Mouse (Mus musculus): ENCODE results near the gene Dpp8.

DNA sequence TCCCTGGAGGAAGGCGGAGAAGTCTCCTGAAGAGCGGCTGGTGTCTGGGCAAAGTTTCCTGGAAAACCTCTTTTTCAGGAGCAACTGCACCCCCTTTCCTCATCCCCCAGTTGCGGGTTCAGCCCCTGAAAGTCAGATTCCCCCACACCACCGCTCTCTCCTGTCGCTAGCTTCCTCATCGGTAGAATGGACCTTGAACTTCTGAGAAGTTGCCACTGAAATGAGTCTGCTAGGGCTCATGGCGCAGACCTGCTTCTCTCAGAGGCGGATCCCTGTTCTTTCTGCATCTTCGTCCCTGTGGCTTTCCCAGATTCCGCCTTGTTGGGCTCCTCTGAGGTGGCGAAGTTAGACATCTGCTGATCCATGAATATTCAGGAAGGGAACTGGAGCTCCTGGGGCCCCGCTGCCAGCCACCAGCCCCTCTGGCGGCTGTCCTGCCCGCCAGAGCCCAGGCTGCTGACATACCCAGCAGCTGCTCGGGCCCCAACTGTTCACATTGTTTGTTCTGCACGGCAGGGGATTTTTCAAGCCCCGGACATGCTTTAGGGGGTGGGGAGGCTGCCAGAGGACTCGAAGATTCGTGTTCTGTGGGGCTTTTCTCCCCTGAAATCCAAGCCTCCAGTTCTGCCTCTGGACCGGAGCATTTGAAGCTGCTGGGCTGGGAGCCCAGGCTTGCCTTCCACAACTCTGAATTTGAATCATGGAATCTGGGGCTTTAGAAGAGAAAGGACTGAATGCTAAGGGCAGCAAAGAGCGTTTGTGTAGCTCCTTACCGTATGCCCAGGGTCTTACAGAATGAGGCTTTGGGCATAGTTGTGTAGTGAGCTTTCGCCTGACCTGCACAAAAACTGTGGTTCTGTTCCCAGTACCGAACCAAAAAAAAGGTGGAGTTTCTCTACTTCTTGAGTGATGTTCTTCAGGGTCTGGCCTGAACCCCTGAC, 77.2 kb downstream of the Dpp8 start:
- TF ChIP-seq CTCF (conservative IDR thresholded peaks at IDR 0.05; ENCODE audit: insufficient read depth, insufficient read length, low read depth, low read length) (no peak), POLR2A (IDR thresholded peaks at IDR 0.05; ENCODE audit: low read depth, low read length) (no peak)
